Mouse (Mus musculus) right cerebral cortex, postnatal 4 days (tissue): ENCODE results near the gene Muc3.
"Not testable (repeated sequence)": the region's sequence is repeated elsewhere in the genome, so short reads cannot be mapped to it uniquely, and the experiment has no call there.

ENCODE experiments used
- DNase-seq: peaks from one replicate; pipeline ENCODE4 v3.0.0-alpha.2; 2022

Gene Muc3

GRCm38 (mm10) chr5:137118878-137119277 lies 30.2 kb downstream of the Muc3 start:
- DNase-seq = no peak

- not testable (repeated sequence) for DNase-seq
These were observed 31.1 kb downstream of the Muc3 start for GRCm38 (mm10) chr5:137117994-137118393.

DNA sequence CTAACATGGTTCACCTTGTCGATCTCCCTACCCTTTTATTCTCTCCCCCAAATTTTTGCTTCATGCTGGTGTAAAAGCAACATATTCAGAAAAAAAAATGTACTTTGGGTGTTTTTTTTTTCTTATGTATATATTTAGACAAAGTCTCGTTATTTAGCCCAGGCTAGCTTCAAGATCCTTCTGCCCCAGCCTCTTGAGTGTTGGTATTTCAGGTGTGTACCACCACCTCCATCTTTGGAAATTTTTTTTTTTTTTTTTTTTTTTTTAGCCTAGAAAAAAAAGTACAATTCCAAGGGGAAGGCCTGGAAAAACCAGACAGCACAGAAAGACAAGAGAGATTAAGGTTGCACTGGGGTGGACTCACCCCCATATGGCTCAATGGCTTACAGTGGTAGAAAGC lies 32.1 kb downstream of the Muc3 start:
- DNase-seq = no peak

GRCm38 (mm10) chr5:137115866-137116847 lies 33.0 kb downstream of the Muc3 start, which contains the start of gene Trim56:
Trim56 (minus strand) TSS chr5:137116209.
- DNase-seq = no peak

DNA sequence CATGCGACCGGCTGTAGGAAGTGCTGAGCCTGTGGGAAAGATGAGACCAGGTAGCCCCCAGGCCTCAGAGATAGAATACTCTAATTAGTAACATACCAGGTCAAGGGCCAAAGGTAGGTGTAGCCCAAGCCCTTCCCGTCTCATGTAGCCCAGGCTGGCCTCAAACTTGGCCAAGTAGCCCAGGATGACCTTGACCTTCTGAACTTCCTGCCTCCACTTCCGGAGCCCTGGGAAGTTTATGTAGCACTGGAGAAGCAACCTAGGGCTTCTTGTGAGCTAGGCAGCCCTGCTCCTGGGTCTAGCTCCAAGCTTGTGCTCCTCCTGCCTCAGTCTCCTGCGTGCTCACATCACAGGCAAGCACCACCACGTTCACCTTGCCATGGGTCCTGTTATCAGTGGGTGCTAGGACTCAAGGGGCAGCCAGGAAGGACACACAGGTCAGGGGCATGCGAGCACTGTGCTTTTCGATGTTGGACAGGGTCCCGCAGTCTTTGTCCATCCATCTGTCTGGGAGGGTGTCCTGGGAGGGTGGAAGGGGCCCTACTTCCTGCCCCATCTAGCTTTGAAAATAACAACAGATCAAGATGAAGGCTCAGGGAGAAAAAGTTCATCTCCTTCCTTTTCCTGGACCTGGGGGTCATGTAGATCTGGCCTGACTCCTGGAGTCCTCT lies 34.1 kb downstream of the Muc3 start:
- DNase-seq = no peak

DNA sequence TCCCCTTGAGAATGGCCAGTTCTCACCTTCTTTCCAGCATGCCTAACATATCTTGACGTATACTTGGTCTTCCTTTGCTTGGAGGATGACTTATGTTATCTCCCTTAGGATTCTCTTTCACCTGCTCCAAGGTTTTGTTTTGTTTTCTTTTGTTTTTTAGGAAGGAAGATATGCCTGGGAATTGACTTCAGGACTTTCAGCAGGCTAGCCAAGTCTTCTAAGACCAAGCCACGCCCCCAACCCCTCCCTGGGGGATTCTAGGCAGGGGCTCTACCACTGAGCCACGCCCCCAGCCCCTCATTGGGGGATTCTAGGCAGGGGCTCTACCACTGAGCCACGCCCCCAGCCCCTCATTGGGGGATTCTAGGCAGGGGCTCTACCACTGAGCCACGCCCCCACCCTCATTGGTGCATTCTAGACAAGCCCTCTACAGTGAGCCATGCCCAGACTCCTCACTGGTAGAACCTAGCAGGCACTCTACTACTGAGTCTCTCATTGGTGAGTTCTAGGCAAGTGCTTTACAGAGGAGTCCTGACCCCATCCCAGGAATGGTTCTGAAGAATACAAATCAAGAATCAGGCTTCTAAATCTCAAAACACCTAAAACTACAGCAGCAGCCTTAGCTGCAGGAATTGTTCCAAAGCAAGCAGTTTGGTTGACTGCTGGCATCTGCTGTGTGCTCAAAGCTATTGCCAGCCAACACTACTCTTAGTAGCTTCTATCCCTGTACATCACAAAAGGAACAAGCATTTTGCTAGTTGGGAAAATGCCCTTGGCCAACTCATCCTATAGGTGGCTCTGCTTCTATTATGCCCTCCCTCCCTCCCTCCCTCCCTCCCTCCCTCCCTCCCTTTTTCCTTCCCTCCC lies 37.3 kb downstream of the Muc3 start:
- no peak for DNase-seq

DNA sequence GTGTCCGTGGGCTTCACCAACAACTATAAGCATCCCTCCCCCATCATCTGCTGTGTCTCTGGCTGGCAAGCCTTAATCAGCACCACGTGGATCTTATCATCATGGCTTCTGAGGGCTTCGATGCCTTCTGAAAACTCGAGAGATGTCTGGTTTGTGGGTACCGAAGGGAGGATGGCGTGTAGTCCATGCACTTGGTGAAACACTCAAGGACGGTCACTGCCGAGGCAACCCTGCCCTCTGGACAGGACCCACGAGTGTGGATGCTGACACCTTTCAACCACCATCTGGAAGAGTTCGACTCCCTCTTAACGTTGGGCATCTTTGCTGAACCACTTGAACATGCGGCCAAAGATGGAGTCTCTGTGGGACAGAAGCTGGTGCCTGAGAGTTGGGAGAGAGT lies 38.3 kb downstream of the Muc3 start:
- DNase-seq = no peak

DNA sequence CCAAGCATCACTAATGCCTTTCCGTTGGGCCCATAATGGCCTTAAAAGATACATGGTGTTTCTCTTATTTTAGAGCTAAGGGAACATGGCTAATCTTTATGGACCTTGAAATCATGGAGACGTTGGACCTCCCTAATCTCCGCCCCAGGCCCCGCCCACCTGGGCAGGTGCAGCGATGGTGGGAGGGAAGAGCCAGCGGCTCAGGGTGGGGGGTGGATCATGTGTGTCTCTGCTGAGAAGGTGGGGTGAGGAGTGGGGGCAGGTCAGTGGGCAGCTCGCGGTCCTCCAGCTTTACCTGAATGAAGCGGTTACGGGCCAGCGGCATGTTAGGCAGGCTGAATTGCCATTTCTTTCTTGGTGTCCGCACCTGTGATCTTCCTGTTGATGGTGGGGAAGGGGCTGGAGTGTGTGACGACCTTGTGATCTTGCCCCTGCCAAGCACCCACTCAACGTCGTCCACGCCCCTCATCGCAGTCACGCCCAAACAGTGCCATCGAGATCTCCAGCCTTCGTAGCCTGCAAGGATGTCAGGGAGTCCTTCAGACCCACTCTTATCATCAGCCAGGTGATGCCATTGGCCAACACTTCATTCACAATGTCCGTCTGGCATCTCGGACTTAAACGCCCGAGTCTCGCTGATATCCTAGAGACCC lies 39.1 kb downstream of the Muc3 start:
- no peak for DNase-seq

- no peak for DNase-seq
These were observed 41.0 kb downstream of the Muc3 start for GRCm38 (mm10) chr5:137108111-137108510.

DNA sequence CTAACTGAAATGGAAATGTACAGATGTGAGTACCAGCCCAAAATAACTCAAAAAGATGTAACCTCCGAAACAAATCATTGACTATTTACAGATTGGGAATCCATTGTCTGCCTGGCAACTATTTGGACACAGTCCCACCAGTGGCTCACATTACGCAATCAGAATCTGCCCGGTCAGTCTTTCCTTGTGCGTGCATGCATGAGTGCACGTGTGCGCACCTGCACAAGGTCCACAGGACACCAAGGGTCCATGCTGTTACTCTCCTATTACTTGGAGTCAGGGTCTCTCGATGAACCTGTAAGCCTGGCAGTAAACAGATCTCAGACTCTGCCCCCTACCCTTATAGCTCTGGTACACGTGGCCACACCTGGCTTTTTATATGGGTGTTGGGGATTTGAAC lies 41.5 kb downstream of the Muc3 start:
- DNase-seq = no peak

DNA sequence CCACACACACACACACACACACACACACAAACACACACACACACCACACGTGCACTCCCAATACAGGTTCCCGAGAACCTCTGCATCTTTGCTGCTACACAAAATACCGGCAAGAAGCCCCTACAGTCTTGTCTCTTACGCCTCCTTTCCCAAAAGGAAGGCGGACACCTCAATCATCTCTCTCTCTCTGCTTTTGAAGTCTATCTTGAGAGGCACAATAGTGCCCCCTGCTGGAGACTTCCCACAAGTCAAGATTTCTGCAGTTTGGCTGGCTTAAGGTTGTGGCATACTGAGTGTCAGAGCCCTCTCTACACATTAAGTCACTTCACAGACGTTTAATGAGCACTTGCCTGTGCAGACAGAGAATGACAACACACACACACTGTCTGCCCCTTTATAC lies 42.1 kb downstream of the Muc3 start:
- peak; percentile 91 for DNase-seq

DNA sequence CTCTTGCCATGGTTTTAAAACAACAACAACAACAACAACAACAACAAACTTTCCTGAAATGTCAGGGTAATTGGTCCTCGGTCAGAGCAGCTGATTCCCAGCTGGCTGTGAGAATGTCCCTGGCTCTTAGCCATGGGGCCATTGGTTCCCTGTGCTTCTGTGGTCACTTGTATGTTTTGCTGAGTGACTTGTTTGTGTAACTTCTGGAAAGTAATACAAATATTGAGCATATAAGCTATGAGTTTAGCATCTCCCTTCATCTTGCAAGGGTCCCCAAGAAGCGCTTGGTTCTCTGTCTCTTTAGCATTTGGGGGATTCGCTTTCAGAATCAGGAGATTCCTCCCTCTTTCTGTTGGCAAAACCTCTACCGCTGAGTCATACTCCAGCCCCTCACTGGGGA lies 42.7 kb downstream of the Muc3 start:
- no peak for DNase-seq

DNA sequence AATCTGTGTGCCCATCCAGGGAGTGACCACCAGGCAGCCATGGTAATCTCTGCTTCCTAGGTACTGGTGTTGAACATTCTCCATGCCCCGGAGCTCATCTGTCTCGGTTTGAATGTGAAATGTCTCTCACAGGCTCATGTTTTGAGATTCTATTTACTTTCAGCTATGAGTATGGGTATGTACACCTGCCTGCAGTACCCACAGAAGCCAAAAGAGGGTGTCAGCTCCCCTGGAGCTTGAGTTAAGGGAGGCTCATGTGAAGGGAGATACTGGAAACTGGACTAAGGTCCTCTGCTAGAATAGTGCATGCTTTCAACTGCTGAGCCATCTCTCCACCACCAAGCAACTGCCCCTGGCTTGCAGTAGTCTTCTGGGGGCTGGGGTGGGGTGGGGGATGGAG lies 45.2 kb downstream of the Muc3 start:
- no peak for DNase-seq

DNA sequence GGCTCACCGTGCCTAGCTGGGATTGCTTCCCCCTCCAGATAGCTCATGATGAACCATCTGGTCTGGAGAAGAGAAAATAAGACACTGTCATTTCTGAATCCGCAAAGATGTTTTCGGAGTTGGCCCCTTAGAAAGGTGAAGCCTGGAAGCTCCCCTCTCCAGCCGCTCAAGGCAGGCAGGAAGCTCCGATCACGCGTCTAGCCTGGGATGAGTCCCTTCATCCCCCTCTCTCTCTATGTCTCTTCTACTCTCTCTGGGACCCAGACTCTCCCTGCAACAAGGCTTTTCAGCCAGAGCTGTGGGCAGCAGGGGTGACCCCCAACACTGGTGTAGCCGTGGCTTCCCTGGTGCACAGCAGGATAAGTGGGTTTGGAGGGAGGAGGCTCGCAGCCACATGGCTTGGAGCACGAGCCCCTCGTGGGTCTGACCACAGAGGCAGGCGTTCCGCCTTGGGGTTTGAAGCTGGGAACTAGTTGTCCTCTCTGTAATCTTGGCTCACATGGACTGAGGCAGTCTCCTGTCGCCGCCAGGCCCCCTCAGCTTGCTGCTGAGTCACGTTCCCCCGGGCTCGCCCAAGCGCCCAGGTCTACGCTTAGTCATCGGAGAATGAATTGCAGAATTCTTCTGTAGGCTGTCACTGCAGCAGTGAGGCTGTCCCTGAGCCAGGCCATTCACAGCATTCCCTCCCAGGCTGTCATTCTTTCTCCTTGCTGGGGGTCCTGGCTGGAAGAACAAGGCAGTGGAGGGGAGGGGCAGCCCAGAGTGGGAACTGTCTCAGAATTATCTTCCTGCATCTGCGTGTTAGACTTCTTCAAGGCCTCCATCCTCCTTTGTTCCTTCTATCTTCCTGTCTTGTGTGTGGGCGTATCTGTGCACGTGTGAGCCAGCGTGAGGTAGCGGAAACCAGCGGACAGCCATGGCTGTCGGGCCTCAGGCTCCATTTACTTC lies 46.3 kb downstream of the Muc3 start:
- no peak for DNase-seq

DNA sequence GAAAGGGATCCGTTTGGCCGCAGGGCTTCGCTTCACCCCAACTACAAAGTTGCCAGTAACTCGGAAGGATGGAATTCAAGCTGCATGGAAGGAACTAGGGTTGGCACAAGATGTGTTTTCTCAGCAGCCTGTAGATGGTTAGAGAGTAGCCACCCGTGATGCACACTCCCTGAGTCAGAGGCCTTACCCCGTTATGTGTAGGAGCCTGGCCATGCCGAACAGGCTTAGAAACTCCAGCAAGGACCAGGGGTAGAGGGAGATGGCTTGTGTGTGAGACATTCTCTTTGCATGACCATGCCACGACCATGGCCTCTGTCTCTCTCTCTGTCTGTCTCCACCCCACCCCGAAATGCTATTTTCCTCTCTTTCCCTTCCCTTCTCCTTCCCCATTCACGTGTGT lies 47.0 kb downstream of the Muc3 start:
- DNase-seq = no peak

- no peak for DNase-seq
These were observed 48.5 kb downstream of the Muc3 start for GRCm38 (mm10) chr5:137100660-137101059.

DNA sequence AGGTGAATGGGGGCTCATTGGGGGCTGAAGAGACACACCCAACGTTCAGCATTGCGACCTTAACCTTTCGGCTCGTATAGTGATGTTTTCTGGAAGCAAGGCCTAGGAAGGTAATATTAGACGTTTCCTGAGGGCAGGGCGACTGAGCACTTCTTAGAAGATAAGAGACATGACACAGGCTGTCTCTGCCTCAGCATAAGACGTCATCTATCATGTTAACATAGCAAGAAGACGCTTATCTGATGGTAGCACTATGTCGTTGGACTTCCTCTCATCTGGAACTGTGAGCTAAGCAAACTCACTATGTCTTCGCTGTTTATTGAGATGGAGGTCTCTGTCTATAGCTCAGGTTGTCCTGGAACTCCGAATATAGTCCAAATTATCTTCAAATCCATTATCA lies 50.7 kb downstream of the Muc3 start:
- no peak for DNase-seq

DNA sequence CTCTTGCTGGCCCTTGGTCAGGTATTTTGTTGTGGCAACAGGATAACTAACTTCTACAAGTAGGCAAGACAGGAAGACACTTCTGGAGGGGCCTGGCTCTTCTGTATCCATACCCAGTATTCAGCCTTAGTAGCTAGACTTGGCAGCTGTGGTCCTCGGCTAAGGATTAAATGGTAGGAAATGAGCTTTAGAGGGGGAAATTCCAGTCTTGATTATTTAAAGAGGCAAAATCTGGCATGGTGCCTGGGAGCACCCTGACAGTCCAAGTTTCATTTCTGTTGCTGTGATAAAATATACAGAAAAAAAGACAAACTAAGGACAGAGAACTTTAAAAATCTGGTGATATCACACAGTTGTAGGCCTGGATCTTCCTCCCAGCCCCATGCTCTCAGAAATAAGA lies 53.1 kb downstream of the Muc3 start:
- peak; percentile 63 for DNase-seq

- DNase-seq = no peak
These were observed 54.0 kb downstream of the Muc3 start for GRCm38 (mm10) chr5:137095135-137095534.

DNA sequence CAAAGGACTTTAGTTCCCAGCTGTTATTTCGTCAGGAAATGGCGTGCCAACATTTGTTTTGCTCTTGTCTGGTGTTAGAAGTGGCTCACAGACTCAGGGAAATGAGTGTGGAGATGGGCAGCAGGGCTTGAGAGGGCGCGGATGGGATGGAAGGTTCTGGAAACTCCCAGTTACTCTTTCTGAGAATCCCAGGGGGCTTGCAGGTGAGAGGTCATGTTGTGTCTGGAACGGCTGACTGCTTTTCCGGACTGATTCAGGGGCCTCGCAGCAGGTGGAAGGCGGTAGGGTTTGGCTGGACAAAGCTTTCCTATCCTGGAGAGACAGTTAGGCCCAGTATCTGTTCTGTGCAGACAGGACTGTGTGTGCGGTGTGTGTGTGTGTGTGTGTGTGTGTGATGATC lies 55.4 kb downstream of the Muc3 start:
- DNase-seq = no peak

GRCm38 (mm10) chr5:137091560-137091959 lies 57.6 kb downstream of the Muc3 start:
- DNase-seq = no peak
